Mouse (Mus musculus) ES-E14 (cell line): ENCODE measurements around the gene Trp53i11.

Experiments
- CHD2 ChIP-seq: IDR thresholded peaks from 2 replicates; pipeline ENCODE4 v1.6.1; 2014; ENCODE audit warnings: mild to moderate bottlenecking, low read depth, low read length, inconsistent platforms
- HCFC1 ChIP-seq: IDR thresholded peaks from 2 replicates; pipeline ENCODE4 v1.6.1; 2012; ENCODE audit warnings: low read length, inconsistent platforms, borderline replicate concordance; ENCODE audit not compliant: insufficient read depth
- MAFK ChIP-seq: IDR thresholded peaks from 2 replicates; pipeline ENCODE4 v1.6.1; 2014; ENCODE audit warnings: mild to moderate bottlenecking, low read depth, low read length, inconsistent platforms; ENCODE audit not compliant: insufficient read depth
- ZC3H11A ChIP-seq: IDR thresholded peaks from 2 replicates; pipeline ENCODE4 v1.6.1; 2012; ENCODE audit warnings: low read depth, mild to moderate bottlenecking, inconsistent platforms, low read length, borderline replicate concordance
- ZNF384 ChIP-seq: IDR thresholded peaks from 2 replicates; pipeline ENCODE4 v1.6.1; 2012; ENCODE audit warnings: low read depth, low read length, inconsistent platforms

GRCm38 (mm10) chr2:93212865-93213264 is 25.5 kb downstream of the Trp53i11 start:
- TF ChIP-seq HCFC1 (no peak), ZC3H11A (no peak), ZNF384 (no peak), CHD2 (no peak), MAFK (no peak)
